Mouse (Mus musculus) erythroblast, adult 5-6 weeks (primary cell): Measurements from ENCODE around the gene Smg9. TPM values are rescaled to one million over a fixed set of nuclear protein-coding genes. Genes with fewer than 3 reads are reported as not detected.
A peak's percentile ranks its signal among the peaks of the same experiment; 100 is the strongest.

Experiments used
- ATAC-seq: replicated peaks from 2 replicates; pipeline ENCODE4 v1.8.0; 2016; ENCODE audit warnings: moderate number of reproducible peaks, mild to moderate bottlenecking, moderate TSS enrichment, inconsistent platforms; ENCODE audit not compliant: poor library complexity, low FRiP score, severe bottlenecking
- total RNA-seq, 2 experiments: library from RNA; stranded (forward) in 1 of 2; stranded (reverse) in 1 of 2; fragments of 150-400 nt in 1 of 2; fragments of 200-764, 138-1000 nt in 1 of 2; gene quantifications; 2 replicates each; pipeline versions ENCODE4 v1.2.3 to v1.2.4; 2015 to 2017; ENCODE audit warnings: low replicate concordance in 2 of 2

The Smg9 gene
- total RNA-seq (2015; ENCODE audit: low replicate concordance) (9.6 and 11.1 TPM in 2 replicates), total RNA-seq (2017; ENCODE audit: low replicate concordance) (13.3 and 16.0 TPM in 2 replicates)

- peak; percentile 78 for ATAC-seq
These were observed at the start of gene Smg9 for GRCm38 (mm10) chr7:24399256-24400081. TSS of gene Smg9 (plus strand) at chr7:24399619.

DNA sequence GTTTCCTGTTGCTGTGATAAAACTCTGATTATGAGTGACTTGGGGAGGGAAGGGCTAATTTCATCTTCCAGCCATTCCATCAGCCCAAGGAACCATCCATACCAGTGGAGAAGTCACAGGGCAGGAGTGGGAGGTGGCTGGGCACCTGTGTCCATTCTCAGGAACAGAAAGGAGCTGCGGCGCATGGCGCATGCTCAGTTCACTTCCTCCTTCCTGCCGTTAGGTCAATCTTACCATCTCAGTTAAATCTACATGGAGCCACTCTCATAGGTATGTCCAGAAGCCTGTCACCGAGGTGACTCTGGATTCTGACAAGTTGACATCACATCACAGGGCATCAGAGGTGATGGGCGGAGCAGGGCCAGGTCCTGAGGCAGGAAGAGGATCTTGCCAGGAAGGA is 43.8 kb upstream of the Smg9 start:
- no peak for ATAC-seq

DNA sequence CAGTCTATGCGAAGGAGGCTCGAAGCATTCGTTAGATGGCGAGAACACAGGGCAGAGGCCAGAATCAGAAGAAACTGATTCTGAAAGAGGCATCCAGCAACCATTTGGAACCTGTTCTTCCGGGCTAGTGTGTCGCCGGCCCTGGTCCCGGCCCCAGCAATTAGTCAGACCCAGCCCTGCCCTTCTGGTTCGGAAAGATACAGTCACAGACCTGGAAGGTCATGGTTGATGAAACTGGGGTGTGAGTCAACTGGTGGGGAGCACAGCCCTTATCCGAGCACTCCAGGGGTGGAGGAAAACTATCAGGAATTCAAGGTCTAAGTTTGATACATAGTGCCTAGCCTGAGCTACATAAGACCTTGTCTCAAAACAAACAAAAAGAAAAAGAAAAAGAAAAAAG is 43.3 kb upstream of the Smg9 start:
- ATAC-seq: no peak

DNA sequence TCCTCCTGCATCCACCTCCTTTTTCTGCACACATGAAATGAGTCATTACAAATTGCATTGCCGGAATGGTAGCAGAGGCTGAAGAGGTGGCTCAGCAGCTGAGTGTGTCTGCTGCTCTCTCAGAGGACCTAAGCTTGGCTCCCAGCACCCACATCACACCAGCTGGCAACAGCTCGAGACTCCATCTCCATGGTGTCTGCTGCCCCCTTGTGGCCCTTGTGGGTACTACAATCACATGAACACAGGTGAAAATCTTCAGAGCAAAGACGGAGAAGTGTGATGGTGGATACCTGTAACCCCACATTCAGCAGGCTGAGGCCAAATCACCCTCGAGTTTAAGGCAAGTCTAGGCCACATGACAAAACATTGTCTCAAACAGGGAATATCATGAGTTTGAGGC is 41.5 kb upstream of the Smg9 start:
- 0 out of 2 replicates have a peak, but pooled peaks have one; percentile 51 for ATAC-seq

DNA sequence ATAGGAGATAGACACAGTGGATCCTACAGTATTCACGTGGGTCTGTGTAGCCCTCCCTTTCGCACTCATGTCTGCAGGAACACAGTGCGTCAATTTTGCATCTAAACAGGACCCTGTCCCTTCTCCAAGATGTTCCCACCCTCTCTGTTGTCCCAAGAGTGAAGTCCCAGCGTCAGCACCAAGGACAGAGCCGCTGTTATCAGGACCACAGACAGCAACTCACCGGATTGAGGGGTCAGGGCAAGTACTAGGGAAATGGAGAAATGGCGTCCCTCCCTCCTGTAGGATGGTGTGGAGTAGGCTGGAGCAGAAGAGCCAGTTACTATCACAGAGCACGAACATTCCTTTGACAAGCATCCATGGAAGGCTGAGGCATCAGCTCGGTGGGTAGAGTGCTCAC is 40.1 kb upstream of the Smg9 start:
- ATAC-seq: no peak

DNA sequence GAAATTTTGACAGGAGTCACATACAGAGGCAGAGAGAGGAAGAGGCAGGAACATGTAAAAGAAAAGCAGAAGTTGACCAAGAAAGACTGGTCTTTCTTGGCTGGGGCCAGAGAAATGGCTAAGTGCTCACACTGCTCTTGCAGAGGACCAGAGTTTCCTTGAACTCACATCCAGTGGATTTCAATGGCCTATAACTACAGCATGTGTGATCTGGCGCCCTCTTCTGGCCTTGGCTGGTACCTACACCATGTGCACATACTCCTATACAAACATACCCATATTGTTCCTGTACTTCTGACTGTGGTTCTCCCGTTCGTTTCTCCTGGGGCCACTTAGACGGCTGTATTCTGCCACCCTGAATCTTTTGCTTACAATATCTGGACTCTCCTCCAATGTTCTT is 38.4 kb upstream of the Smg9 start:
- no peak for ATAC-seq

DNA sequence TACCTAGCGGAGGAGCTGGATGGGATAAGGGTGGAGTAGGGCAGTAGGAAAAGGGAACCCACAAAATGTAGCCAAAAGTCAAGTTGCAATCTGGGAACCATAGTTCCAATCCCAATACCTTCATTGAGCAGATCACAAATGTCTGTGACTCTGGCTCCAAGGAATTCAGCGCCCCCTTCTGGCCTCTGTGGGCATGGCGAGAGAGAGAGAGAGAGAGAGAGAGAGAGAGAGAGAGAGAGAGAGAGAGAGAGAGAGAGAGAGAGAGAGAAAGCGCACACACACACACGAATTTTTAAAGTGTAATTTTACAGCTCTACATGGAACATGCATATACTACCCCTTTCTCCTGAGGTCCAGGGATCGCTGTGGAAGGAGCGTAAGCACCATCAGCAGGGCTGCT is 36.2 kb upstream of the Smg9 start:
- 0 out of 2 replicates have a peak, but pooled peaks have one; percentile 26 for ATAC-seq

GRCm38 (mm10) chr7:24364827-24365226 is 34.6 kb upstream of the Smg9 start:
- ATAC-seq: peak; percentile 73

DNA sequence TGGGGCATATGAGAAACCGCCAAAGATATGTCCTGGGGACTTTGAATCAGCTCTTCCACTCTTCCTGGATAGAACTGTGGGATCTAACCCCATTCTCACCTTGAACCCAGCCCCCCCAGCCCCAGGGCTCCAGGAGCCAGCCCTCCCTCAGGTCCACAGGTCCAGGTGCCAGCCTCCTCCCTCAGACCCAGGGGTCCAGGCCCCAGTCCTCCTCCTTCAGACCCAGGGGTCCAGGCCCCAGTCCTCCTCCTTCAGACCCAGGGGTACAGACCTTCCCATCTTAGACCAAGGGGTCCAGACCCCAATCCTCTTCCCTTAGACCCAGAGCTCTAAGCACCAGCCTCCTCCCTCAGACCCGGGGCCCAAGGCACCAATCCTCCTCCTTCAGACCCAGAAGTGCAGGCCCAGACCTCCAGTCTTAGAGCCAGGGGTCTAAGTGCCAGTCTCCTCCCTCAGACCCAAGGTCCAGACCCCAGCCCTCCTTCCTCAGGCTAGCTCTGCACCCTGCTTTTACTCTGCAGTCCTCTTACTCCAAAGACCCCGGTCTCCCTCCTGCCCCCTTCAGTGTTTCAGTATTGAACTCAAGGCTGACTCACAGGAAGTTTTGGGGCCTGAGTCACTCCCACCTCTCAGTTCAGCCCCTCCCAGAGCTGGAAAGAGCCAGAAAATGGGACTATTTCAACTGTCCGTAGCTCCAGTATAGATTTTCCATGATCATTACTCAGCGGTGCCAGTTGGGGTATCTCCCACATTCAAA is 34.0 kb upstream of the Smg9 start:
- ATAC-seq: no peak

DNA sequence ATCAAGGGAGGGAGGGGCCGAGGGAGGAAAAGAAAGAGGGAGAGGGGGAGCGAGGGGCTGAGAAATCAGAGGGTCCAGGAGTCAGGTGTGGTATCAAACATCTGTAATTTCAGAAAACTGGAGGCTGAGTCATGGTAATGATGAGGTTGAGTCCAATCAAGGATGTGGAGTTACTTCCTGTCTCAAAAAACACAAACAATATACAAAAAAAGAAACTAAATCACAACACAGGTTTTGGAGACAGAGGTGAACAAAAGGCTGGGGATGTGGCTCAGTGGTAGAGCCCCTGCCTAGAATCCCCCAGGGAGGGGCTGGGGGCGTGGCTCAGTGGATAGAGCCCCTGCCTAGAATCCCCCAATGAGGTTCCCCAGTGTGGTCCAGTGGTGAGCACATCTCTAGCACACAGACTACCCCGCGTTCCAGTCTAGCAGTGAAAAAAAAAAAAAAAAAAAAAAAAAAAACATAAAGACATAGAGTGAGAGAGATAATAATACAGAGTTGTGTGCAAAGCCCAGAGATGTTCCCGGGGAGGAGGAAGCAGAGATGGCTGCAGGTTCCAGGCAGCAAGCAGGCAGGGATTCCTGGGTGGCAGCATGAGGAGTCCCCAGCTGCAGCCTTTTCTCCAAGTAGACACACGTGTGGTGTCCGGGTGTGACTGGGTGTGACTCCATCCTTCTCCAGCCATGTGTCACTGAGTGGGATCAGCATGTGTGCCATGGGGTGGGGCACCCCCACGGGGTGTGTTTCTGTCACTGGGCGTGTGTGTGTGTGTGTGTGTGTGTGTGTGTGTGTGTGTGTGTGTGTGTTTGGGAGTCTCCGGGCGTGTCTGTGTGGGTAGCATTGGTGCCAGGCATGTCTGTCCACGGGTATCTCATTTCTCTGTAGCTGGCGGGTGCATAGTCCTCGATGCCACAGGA is 32.4 kb upstream of the Smg9 start:
- ATAC-seq: peak; percentile 38

DNA sequence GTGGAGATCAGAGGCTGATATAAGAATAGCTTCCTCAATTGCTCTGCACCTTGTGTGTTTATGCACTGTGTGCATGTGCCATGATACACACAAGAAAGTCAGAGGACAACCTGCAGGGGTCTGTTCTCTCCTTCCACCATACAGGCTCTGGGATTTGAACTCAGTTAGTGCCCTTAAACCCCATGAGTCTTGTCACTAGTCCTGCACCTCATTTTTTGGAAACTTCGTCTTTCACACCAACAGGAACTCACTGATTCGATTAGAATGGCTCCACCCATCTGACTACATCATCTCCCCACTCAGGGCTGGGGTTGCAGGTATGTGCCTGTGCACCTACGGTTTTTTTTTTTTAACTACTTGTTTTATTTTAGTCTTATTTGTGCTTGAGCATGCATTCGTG is 31.2 kb upstream of the Smg9 start:
- ATAC-seq: no peak

DNA sequence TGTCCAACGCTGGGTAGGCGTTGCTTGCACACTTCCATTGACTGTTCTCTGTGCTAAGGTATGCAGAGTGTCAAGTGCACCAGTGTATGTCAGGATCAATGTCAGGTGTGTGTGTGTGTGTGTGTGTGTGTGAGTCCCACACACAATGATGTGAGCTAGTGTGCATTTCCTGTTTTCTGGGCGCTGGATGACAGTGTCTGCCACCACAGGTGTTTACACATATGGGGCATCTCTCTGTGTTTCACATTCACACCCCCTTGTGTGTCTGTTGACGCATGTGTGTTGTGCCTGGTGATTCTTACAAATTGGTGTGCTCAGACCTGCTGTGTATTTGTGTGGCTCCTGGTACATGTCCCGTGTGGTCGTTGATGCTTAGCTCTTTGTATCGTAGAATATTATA is 30.5 kb upstream of the Smg9 start:
- no peak for ATAC-seq

- peak; percentile 13 for ATAC-seq
These were observed 29.5 kb upstream of the Smg9 start, which contains the start of gene Kcnn4 for GRCm38 (mm10) chr7:24369731-24370541. TSS of gene Kcnn4 (plus strand) at chr7:24370263.

- ATAC-seq: peak; percentile 66
These were observed 28.2 kb upstream of the Smg9 start for GRCm38 (mm10) chr7:24371012-24371808.

DNA sequence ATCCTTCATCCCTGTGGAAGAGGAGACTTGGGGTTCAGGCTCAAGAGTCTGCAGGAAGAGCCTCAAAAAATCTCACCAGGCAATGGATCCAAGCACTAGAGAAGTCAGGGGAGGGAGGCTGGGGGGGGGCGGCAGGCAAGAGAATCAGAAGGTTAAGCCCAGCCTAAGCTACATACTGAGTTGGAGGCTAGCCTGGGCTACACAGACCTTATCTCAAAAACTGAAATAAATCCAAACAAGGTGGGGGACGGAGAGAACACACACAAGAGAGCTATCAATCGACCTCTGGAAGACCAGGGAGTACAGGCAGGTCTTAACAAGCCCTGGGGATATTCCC is 27.6 kb upstream of the Smg9 start:
- ATAC-seq: no peak

GRCm38 (mm10) chr7:24372300-24372699 is 27.1 kb upstream of the Smg9 start:
- peak; percentile 35 for ATAC-seq

DNA sequence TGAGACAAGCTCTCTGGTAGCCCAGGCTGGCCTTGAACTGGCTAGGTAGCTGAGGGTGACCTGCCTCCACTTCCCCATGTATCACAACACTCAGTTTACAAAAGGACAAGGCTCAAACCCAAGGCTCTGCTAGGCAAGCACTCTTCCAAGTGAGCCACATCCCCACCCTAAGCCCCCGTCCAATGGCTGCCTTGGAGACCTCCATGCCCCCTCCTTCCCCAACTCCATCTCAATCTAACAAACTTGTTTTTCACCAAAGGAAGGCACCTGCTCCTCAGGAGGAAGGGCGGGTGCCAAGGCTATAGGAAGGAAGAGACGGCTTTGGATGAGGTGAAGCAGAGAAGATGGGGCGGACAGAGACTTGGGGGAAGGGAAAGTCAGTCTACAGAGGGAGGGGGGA is 26.6 kb upstream of the Smg9 start:
- no peak for ATAC-seq
